Mouse (Mus musculus) testis, postnatal 10 days (tissue): ENCODE results near the gene Sebox.
A peak's percentile ranks its signal among the peaks of the same experiment; 100 is the strongest.
"Not testable (repeated sequence)": the region's sequence is repeated elsewhere in the genome, so short reads cannot be mapped to it uniquely, and the experiment has no call there.

Experiments
- DNase-seq: peaks from one replicate; pipeline ENCODE4 v3.0.0; 2021; ENCODE audit warnings: low spot score

Gene Sebox

DNA sequence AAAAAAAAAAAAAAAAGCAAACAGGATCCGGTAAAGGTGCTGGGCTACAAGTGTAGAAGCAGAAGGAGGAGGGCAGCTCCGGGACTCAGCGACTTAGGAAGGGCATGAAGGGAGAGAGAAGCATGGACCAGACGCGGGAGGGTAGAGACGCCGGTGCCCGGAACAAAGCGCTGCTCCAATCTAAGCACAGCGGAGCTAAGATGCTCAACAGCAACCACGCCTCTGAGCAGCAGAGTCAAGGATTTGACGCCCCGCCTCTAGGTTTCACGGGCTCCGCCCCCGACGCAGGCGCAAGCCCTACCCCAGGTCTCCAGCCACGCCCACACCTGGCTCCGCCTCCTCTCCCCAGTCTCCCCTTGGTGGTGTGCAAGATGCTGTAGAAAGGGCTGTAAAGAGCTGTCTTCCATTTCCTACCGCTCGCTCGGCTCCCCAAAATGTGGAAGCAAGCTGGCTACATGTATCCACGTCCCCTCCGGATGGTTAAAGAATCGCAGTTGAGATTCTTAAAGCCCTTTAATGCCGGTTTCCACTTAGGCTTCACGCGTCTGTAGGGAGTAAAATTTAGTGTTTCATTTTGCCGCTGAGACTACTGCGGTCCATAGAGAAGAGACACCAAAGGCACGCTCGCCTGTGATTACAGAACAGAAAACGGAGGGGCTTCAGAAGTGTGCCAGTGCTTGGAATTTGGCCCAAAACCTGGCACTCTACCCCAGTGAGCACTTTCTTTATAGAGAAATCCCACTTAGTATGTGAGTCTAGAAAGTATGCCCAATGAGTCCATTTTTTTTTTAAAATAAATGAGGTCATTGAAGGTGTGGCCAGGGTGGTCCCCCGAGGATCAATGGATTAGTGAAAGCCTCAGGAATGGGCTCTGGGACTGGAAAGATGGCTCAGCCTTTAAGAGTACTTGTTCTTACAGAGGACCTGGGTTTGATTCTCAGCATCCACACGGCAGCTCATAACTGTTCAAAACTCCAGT, 5.4 kb upstream of the Sebox start, which contains the start of gene Sarm1:
TSS of gene Sarm1 (minus strand) at position 211 of the 979 bp plus-strand sequence.
- peak; percentile 95 for DNase-seq

GRCm38 (mm10) chr11:78499004-78499403, 4.2 kb upstream of the Sebox start, which contains the start of gene Vtn:
TSS of gene Vtn (plus strand) at chr11:78499091.
- no peak for DNase-seq

- no peak for DNase-seq
Observed at GRCm38 (mm10) chr11:78499543-78499942, 3.7 kb upstream of the Sebox start.

DNA sequence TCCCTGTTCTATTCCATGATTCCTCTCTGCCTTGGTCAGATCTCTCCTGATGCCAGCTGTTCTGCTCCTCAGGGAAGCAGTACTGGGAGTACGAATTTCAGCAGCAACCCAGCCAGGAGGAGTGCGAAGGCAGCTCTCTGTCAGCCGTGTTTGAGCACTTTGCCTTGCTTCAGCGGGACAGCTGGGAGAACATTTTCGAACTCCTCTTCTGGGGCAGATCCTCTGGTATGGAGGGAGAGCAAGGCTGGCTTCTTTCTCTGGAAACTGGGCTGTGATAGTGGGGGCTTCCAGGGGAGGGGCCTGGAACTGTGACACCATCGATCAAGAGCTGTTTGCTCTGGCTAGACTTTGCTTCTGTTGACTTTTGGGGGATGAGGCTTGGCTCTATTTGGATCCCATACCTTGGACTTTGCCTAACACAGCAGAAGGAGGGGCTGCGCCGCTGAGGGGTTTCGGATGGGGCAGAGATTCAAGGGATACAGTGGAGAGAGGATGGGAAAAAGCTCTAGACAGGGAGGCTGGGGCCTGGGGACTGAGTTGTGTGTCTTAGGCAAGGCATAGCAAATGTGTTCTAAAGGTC, 2.5 kb upstream of the Sebox start:
- no peak for DNase-seq

DNA sequence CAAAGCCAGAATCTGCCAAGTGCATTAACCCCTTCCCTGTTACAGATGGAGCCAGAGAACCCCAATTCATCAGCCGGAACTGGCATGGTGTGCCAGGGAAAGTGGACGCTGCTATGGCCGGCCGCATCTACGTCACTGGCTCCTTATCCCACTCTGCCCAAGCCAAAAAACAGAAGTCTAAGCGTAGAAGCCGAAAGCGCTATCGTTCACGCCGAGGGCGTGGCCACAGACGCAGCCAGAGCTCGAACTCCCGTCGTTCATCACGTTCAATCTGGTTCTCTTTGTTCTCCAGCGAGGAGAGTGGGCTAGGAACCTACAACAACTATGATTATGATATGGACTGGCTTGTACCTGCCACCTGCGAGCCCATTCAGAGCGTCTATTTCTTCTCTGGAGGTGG, 1.7 kb upstream of the Sebox start:
- DNase-seq = no peak

DNA sequence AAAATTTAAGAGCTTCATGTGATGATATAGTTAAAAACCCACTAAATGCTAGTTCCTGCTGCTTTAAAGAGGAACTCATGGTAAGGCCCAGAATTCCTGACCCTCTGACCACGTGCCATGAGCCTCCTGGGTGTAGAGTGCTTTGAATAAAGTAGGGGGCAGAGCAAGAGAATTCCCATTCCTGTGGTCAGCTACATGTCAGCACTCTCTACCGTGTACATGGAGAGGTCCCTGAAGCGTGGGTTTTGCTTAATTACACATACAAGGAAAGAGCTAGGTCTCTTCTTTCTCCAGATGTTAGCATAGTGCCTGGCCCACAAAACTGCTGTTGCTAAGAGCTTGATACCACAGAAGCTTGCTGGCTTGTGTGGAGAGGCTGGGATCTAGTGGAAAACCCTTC, 2.2 kb downstream of the Sebox start:
- DNase-seq = no peak

DNA sequence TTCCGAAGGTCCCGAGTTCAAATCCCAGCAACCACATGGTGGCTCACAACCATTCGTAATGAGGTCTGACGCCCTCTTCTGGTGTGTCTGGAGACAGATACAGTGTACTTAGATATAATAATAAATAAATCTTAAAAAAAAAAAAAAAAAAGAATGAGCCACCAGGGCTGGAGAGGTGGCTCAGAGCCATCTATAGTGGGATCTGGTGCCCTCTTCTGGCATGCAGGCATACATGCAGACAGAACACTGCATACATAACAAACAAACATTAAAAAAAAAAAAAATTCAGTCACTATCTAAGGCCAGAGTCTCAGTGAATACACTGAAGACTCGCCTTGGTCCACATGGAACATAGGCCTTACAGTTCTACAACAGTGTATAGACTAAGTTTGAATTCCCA, 5.9 kb downstream of the Sebox start:
- DNase-seq = no peak

GRCm38 (mm10) chr11:78512025-78512957, 9.0 kb downstream of the Sebox start, which contains the start of the genes Tmem199 and Poldip2:
TSS of gene Tmem199 (minus strand) at chr11:78512172.
TSS of gene Poldip2 (plus strand) at chr11:78512193.
- DNase-seq = peak; percentile 95

DNA sequence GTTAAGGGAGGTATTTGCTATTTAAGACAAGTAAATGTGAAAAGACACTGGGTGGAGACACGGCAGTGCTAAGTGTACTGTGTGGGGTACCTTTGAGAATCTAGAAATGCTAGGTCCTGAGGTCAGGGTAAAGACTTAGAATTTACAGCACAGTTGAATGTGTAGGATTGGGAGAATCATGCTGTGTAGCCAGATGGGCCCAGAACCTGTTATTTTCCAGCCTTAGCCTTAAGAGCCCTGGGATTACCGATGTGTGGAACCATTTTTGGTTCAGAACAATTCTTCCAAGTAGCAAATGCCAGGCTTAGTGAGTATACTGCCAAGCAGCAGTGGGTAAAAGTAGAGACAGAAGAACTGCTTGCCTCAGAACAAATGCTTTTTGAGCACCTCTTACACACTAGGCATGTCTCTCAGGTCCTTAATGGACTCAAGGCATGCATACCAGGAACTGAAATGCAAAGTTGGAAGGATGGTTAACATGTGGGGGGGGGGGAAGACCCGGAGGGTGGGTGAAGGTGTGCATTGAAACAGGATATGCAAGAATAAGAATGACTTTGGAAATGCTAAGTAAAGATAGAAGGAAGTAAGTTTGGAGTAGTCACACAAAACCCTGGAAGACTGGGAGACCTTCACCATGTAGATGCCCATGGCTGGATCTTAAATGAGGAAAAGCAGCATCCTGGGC, 10.0 kb downstream of the Sebox start:
- DNase-seq = no peak

DNA sequence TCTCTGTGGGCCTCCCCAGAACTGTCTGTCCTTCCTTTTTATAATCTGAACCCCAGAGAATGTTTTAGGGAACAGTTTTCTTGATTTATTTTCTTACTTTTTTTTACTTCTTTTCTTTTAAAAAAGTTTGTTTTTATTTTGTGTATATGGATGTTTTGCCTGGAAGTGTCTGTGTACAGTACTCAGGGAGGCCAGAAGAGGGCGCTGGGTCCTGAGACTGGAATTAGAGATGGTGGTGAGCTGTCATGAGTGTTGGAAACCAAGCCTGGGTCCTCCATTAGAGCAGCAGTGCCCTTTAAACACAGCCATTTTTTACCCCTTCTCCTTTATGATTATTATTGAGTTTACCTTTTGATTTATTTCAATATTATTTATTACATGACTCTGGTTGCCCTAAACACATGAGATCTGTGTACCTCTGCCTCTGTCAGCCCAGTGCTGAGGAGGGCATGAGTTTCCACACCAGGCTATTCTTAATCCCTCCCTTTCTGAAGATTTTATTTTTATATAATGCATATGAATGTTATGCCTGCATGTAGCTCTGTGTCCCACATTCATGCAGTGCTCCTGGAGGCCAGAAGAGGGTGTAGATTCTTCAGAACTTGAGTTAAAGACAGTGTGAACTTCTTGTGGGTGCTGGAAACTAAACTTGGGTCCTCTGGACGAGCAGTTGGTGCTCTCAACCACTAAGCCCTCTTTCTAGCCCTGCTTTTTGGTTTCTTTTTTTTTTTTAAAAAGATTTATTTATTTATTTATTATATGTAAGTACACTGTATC, 12.5 kb downstream of the Sebox start:
- DNase-seq = no peak

- peak; percentile 34 for DNase-seq
Observed at GRCm38 (mm10) chr11:78518931-78519330, 15.7 kb downstream of the Sebox start.

- peak; percentile 81 for DNase-seq
Observed at GRCm38 (mm10) chr11:78521880-78522279, 18.6 kb downstream of the Sebox start.

DNA sequence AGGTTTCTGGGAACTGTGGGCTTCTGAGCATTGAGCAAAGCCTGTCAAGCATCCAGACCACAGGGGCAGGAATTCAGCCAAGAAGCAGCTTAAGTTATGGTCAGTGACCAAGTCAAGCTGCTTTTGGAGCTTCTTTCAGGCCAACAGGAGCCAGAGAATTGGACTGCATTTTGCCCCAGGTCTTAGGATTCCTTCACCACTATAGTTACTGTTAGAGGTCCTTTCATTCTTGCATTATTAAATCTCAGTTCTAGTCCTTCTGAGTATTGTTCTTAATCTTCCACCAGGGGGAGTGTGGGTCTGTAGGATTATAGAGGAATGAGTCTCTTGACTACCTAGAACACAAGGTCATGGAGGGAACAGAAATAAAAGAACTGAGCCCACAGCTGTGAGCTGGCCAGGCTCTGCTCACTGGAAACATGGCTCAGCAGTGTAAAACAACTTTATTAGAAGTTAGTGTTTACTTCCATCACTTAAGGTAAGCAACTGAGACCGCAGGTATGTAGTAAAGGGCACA, 19.3 kb downstream of the Sebox start:
- DNase-seq = no peak

GRCm38 (mm10) chr11:78523241-78523955, 20.2 kb downstream of the Sebox start:
- DNase-seq = no peak

GRCm38 (mm10) chr11:78524838-78525237, 21.6 kb downstream of the Sebox start:
- no peak for DNase-seq

DNA sequence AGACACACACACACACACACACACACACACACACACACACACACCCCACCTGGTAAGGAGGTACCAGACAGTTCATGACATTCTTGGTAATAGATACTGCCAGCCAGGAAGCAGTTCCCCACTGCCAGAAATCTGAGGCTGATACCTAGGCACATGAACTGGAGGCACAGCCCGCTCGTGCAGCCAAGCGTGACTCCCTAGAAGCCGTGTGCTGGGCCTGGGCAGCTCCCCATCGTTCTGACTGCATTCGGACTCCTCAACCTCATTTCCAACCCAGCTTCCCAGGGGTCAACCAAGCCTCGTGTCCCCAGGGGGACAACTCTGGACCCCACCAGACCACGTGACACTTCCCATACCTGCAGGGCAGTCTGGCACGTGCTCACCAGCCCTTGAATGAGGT, 25.5 kb downstream of the Sebox start:
- no peak for DNase-seq

GRCm38 (mm10) chr11:78530001-78530400, 26.8 kb downstream of the Sebox start:
- DNase-seq = peak; percentile 40

DNA sequence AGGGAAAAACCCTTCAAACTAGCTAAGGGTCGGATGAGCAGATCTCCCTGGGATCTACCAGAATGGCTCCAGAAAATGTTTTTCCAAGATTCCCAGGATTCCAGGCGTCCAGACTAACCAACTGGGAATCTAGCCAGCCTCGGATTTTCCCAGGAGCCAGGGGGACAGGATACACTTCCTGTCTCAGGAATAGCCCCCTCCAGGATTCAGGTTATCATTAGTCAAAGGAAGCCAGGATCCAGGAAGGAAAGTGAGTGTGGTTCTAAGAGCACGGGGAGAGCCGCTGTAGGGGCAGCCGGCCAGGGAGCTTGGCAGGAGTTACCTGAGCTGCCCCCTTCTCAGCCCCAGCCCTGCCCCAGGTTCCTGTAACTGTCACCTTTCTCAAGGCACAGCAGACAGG, 27.8 kb downstream of the Sebox start:
- DNase-seq = peak; percentile 39

GRCm38 (mm10) chr11:78531515-78531914, 28.3 kb downstream of the Sebox start:
- DNase-seq = not testable (repeated sequence)

GRCm38 (mm10) chr11:78534516-78534915, 31.3 kb downstream of the Sebox start:
- no peak for DNase-seq
